Mouse (Mus musculus) telencephalon, adult 2 months (tissue): ENCODE measurements around the gene Birc5.
"Not testable (repeated sequence)": the region's sequence is repeated elsewhere in the genome, so short reads cannot be mapped to it uniquely, and the experiment has no call there.

Experiments used
- DNase-seq: peaks from one replicate; pipeline ENCODE4 v3.0.0-alpha.2; 2011; ENCODE audit warnings: low read depth, low spot score

The Birc5 gene

DNA sequence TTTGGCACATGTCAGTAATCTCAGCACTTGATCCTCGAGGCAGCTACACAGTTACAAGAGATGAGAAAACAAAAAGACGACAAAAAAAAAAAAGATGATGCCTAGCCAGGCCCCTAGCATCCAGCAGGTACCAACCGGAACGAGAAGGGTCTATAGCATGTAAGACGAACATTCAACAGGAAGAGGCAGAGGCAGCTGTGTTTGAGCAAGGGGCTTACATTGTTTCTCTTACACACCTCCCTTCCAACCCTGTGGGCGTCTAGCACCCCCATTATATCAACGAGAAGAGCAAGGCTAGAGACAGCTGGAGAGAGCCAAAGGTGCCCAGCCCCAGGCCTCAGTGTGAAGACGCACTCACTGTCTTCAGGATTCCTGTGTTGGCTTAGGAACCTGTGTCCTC, 22.1 kb upstream of the Birc5 start:
- no peak for DNase-seq

DNA sequence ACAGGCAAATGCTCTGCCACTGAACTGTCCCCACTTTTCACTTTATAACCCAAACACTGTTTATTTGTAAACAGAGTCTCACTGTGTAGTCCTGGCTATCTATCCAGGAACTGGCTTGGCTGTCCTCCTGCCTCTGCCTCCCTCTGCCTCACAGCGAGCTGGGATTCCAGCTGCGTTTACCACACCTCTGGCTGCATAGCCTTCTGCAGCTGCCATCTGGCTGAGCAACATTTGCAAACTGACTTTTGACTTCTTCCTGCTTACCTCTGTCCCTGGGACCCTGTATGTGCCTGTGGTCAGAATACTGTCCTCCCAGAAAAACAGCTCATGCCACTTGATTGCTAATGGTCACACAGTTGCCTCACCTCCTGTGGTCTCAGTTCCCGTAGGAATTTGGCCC, 21.7 kb upstream of the Birc5 start:
- DNase-seq: no peak

DNA sequence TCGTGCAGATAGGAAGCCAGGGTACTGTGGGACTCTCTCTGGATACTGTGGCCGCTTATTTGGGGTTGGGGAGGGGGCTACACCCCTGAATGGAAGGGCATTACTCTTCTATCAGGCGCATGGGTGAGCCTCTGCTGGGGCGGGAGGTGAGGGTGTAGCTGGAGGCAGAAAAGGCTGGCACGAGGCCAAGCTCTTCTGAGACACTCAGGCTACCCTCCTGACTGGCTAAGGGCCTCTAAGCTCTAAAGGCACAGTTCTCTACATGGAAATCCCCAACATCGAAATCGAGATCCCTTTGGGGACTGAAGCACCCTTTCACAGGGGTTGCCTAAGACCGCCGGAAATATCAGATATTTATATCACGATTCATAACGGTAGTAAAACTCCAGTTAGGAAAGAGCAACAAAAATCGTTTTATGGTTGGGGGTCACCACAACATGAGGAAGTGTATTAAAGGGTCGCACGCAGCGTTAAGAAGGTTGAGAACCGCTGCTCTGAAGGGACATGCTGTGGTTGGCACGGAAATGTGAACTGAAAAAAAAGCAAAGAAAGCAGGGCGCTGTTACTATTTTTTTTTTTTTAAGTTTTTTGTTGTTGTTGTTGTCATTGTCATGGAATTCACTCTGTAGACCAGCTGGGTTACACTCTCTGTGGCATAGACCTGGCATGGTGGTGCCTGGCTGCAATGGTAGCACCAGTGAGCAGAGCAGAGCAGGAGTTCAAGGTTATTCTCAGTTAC, 20.7 kb upstream of the Birc5 start:
- DNase-seq: no peak

GRCm38 (mm10) chr11:117828888-117829604, 20.0 kb upstream of the Birc5 start:
- DNase-seq: no peak

DNA sequence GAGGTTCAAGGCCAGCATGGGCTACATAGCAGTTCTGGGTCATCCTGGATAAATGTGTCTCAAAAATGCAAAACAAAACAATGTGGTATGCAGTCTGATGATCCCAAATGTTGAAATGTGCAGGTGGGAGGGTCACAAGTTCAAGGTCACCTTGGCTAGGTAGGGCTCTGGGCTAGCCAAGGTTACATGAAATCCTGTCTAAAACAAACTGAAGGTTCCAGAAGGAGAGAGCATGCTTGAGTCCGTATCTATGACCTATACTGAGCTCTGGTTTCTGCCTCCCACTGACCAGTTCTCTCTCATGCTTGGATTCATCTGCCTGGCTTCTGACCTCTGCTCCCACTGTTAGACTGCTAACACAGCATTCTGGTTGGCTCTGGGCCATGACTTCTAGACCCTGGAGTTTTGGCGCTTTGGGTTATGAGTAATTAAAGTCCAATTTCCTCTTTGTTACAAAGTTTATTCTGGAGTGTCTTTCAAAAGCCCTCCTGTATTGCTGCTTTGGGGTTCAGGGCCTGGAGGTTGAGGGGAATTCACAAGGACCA, 19.3 kb upstream of the Birc5 start:
- DNase-seq: no peak

- DNase-seq: no peak
These were observed 18.6 kb upstream of the Birc5 start for GRCm38 (mm10) chr11:117830401-117830800.

- no peak for DNase-seq
These were observed 16.7 kb upstream of the Birc5 start for GRCm38 (mm10) chr11:117832086-117832969.

- DNase-seq: not testable (repeated sequence)
These were observed 15.5 kb upstream of the Birc5 start for GRCm38 (mm10) chr11:117833509-117833908.

- DNase-seq: no peak
These were observed 15.0 kb upstream of the Birc5 start for GRCm38 (mm10) chr11:117834086-117834485.

- no peak for DNase-seq
These were observed 12.7 kb upstream of the Birc5 start for GRCm38 (mm10) chr11:117836306-117836705.

DNA sequence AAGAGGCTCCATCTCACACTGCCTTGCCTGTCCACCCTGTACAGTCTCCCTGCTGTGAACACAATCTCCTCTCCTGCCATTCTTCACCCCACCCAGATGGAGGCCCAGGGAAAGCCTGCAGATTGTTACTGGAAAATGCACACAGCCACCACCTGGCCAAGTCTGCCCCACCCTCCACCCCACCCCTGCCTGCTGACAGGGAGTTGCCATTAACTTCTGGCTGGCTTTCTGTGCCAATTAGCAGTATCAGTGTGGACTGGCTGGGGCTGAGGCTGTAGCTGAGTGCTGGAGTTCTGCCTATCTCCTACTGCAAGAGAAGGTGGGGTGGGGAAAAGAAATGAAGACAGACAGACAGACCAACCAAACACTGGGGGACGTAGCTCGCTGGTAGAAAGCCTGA, 10.5 kb upstream of the Birc5 start:
- no peak for DNase-seq

- DNase-seq: no peak
These were observed 10.0 kb upstream of the Birc5 start for GRCm38 (mm10) chr11:117839021-117839420.

- no peak for DNase-seq
These were observed 8.1 kb upstream of the Birc5 start for GRCm38 (mm10) chr11:117840910-117841309.

DNA sequence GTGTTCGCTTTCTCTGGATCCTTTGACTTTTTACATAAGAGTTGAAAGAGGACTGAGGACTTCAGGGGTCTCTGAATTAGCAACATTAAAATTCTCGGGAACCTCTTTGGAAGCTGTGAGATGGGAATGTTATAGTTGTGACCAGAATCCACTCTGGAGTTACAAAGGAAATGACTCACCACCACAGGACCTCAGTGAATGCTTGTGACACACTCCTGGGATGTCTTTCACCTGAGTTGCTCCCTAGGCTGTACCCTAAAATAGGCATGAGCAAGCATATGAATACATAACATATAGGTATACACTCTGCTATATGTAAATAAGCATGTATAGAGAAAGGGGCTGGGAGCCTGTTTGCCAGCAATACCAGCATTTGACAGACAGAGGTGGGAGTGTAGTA, 5.6 kb upstream of the Birc5 start:
- no peak for DNase-seq

DNA sequence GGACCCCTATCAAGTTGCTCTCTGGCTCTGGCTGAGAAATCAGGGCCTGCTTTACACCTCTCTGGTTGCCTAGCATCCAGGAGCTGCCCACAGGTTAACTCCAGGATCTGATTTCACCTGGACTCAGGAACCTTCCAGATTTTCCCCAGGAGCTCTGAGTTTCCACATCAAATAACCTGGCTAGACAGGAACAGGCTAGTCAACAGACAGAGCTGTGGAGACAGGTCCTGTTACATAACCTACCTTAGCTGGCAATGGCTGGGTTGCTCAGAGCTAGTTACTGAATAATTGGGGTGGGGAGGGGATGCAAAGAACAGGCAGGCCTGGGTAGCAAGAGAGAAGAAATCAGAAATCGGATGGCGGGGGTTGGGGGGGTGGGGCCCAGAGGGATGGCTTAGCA, 4.1 kb upstream of the Birc5 start:
- no peak for DNase-seq

GRCm38 (mm10) chr11:117845651-117846050, 3.4 kb upstream of the Birc5 start:
- no peak for DNase-seq

DNA sequence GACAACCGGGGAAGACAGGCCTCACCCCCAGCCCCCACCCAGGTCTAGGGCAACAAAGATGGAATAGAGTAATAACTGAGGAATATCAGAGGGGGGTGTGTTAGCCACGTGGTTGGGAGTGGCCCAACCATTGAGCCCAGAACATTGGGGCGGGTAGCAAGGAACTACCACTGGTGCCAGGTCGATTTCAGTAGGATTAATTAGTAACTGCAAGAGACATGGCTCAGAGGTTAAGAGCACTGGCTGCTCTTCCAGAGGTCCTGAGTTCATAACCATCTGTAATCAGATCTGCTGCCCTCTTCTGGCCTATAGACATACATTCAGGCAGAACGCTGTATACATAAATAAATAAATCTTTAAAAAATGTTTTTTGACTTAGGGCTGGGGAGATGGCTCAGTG, 2.4 kb upstream of the Birc5 start:
- no peak for DNase-seq

- no peak for DNase-seq
These were observed 1.3 kb upstream of the Birc5 start for GRCm38 (mm10) chr11:117847593-117848215.

- peak; percentile 33 for DNase-seq
These were observed 623 bp upstream of the Birc5 start for GRCm38 (mm10) chr11:117848271-117848984.

GRCm38 (mm10) chr11:117852875-117853274, 3.8 kb downstream of the Birc5 start:
- DNase-seq: no peak

- DNase-seq: no peak
These were observed 5.2 kb downstream of the Birc5 start for GRCm38 (mm10) chr11:117854241-117854640.
